Mouse (Mus musculus): ENCODE results near the gene Sema6d. TPM values are rescaled to one million over a fixed set of nuclear protein-coding genes. Genes with fewer than 3 reads are reported as not detected.

The Sema6d gene
- polyA plus RNA-seq, 1 experiment from 2014 or later: 15.4 TPM

GRCm38 (mm10) chr2:124658374-124658773 lies 568.6 kb downstream of the Sema6d start:
- H3K36me3 ChIP-seq: peaks cover 60% of the 10 kb centered on the region
- H3K4me3 ChIP-seq: no peak overlapping the region
- H3K27ac ChIP-seq: no peak overlapping the region
- H3K4me1 ChIP-seq (replicated peaks): peaks cover 2% of the 10 kb centered on the region; the same call in 1 of the 2 replicates
- H3K9me3 ChIP-seq: no peaks in the 10 kb centered on the region
- no peak for DNase-seq (ENCODE audit: low spot score)
- no peaks in the 10 kb centered on the region for H3K27me3 ChIP-seq (ENCODE audit: insufficient read depth, poor library complexity, severe bottlenecking)
- 90% methylated on average over 14 of the region's 14 CpGs for WGBS

- Histone ChIP-seq H3K9me3 (no peaks in the 10 kb centered on the region), H3K27ac (no peak overlapping the region), H3K27me3 (ENCODE audit: insufficient read depth, poor library complexity, severe bottlenecking) (no peaks in the 10 kb centered on the region), H3K4me1 (replicated peaks) (peaks cover 2% of the 10 kb centered on the region; the same call in 1 of the 2 replicates), H3K4me3 (no peak overlapping the region), H3K36me3 (peaks cover 70% of the 10 kb centered on the region)
- 94% methylated on average over 13 of the region's 13 CpGs for WGBS
- DNase-seq (ENCODE audit: low spot score): no peak
These were observed 569.8 kb downstream of the Sema6d start for GRCm38 (mm10) chr2:124659601-124660000.

GRCm38 (mm10) chr2:124660686-124661085 lies 570.9 kb downstream of the Sema6d start:
- Histone ChIP-seq H3K4me3 (no peak overlapping the region), H3K4me1 (replicated peaks) (peaks cover 2% of the 10 kb centered on the region; the same call in 1 of the 2 replicates), H3K27ac (no peak overlapping the region), H3K9me3 (no peaks in the 10 kb centered on the region), H3K27me3 (ENCODE audit: insufficient read depth, poor library complexity, severe bottlenecking) (no peaks in the 10 kb centered on the region), H3K36me3 (peaks cover 72% of the 10 kb centered on the region)
- 91% methylated on average over 5 of the region's 5 CpGs for WGBS
- no peak for DNase-seq (ENCODE audit: low spot score)

GRCm38 (mm10) chr2:124661316-124661715 lies 571.5 kb downstream of the Sema6d start:
- Histone ChIP-seq H3K36me3 (peaks cover 70% of the 10 kb centered on the region), H3K4me1 (replicated peaks) (peaks cover 2% of the 10 kb centered on the region; the same call in 1 of the 2 replicates), H3K4me3 (no peak overlapping the region), H3K9me3 (no peaks in the 10 kb centered on the region), H3K27me3 (ENCODE audit: insufficient read depth, poor library complexity, severe bottlenecking) (no peaks in the 10 kb centered on the region), H3K27ac (no peak overlapping the region)
- 94% methylated on average over 9 of the region's 9 CpGs for WGBS
- DNase-seq (ENCODE audit: low spot score): no peak

GRCm38 (mm10) chr2:124662257-124662656 lies 572.5 kb downstream of the Sema6d start:
- DNase-seq (ENCODE audit: low spot score): no peak
- Histone ChIP-seq H3K27ac (no peak overlapping the region), H3K9me3 (no peaks in the 10 kb centered on the region), H3K4me3 (no peak overlapping the region), H3K36me3 (peaks cover 60% of the 10 kb centered on the region), H3K4me1 (replicated peaks) (peaks cover 2% of the 10 kb centered on the region; the same call in 1 of the 2 replicates), H3K27me3 (ENCODE audit: insufficient read depth, poor library complexity, severe bottlenecking) (no peaks in the 10 kb centered on the region)
- WGBS: 51% methylated on average over 5 of the region's 5 CpGs

GRCm38 (mm10) chr2:124664191-124664590 lies 574.4 kb downstream of the Sema6d start:
- WGBS: 95% methylated on average over 16 of the region's 16 CpGs
- peaks cover 41% of the 10 kb centered on the region for H3K36me3 ChIP-seq
- H3K4me1 ChIP-seq (replicated peaks): no peaks in the 10 kb centered on the region
- no peak overlapping the region for H3K4me3 ChIP-seq
- no peaks in the 10 kb centered on the region for H3K9me3 ChIP-seq
- H3K27me3 ChIP-seq (ENCODE audit: insufficient read depth, poor library complexity, severe bottlenecking): no peaks in the 10 kb centered on the region
- H3K27ac ChIP-seq: no peak overlapping the region
- no peak for DNase-seq (ENCODE audit: low spot score)

GRCm38 (mm10) chr2:124668431-124668830 lies 578.7 kb downstream of the Sema6d start:
- H3K4me1 ChIP-seq (replicated peaks): no peaks in the 10 kb centered on the region
- H3K27me3 ChIP-seq (ENCODE audit: insufficient read depth, poor library complexity, severe bottlenecking): no peaks in the 10 kb centered on the region
- no peak overlapping the region for H3K27ac ChIP-seq
- no peaks in the 10 kb centered on the region for H3K9me3 ChIP-seq
- WGBS: 100% methylated on average over 1 of the region's 1 CpGs
- DNase-seq (ENCODE audit: low spot score): no peak
- H3K36me3 ChIP-seq: peaks cover 26% of the 10 kb centered on the region
- H3K4me3 ChIP-seq: no peak overlapping the region

GRCm38 (mm10) chr2:124673117-124673516 lies 583.3 kb downstream of the Sema6d start:
- no peak overlapping the region for H3K27ac ChIP-seq
- no peak overlapping the region for H3K4me3 ChIP-seq

GRCm38 (mm10) chr2:124684481-124684901 lies 594.7 kb downstream of the Sema6d start:
- Histone ChIP-seq H3K4me1 (replicated peaks) (no peaks in the 10 kb centered on the region), H3K27me3 (ENCODE audit: insufficient read depth, poor library complexity, severe bottlenecking) (no peaks in the 10 kb centered on the region), H3K4me3 (no peak overlapping the region), H3K27ac (no peak overlapping the region), H3K9me3 (no peaks in the 10 kb centered on the region), H3K36me3 (no peaks in the 10 kb centered on the region)
- DNase-seq (ENCODE audit: low spot score): no peak
- WGBS: 86% methylated on average over 5 of the region's 5 CpGs

More at GRCm38 (mm10) chr2:124673117-124673516, 583.3 kb downstream of the Sema6d start:
- Histone ChIP-seq H3K9me3 (no peaks in the 10 kb centered on the region), H3K36me3 (no peaks in the 10 kb centered on the region), H3K4me1 (replicated peaks) (no peaks in the 10 kb centered on the region), H3K27me3 (ENCODE audit: insufficient read depth, poor library complexity, severe bottlenecking) (no peaks in the 10 kb centered on the region)
- no peak for DNase-seq (ENCODE audit: low spot score)

GRCm38 (mm10) chr2:124690372-124690771 lies 600.6 kb downstream of the Sema6d start:
- WGBS: 93% methylated on average over 1 of the region's 1 CpGs
- Histone ChIP-seq H3K4me3 (no peak overlapping the region), H3K27me3 (ENCODE audit: insufficient read depth, poor library complexity, severe bottlenecking) (no peaks in the 10 kb centered on the region), H3K27ac (no peak overlapping the region), H3K4me1 (replicated peaks) (no peaks in the 10 kb centered on the region), H3K9me3 (no peaks in the 10 kb centered on the region), H3K36me3 (no peaks in the 10 kb centered on the region)
- no peak for DNase-seq (ENCODE audit: low spot score)

- H3K27me3 ChIP-seq (ENCODE audit: insufficient read depth, poor library complexity, severe bottlenecking): no peaks in the 10 kb centered on the region
- H3K4me3 ChIP-seq: no peak overlapping the region
- 91% methylated on average over 10 of the region's 10 CpGs for WGBS
- no peak for DNase-seq (ENCODE audit: low spot score)
- H3K9me3 ChIP-seq: no peaks in the 10 kb centered on the region
- 0 out of 2 replicates have a peak, but pooled peaks cover 8% of the 10 kb centered on the region for H3K4me1 ChIP-seq (replicated peaks)
- no peak overlapping the region for H3K27ac ChIP-seq
- no peaks in the 10 kb centered on the region for H3K36me3 ChIP-seq
These were observed 612.9 kb downstream of the Sema6d start for GRCm38 (mm10) chr2:124702621-124703020.

GRCm38 (mm10) chr2:124704922-124705321 lies 615.2 kb downstream of the Sema6d start:
- 70% methylated on average over 4 of the region's 4 CpGs for WGBS
- no peak overlapping the region for H3K27ac ChIP-seq
- 0 out of 2 replicates have a peak, but pooled peaks cover 8% of the 10 kb centered on the region for H3K4me1 ChIP-seq (replicated peaks)

GRCm38 (mm10) chr2:124705806-124706205 lies 616.0 kb downstream of the Sema6d start:
- no peak overlapping the region for H3K27ac ChIP-seq
- no peak overlapping the region for H3K4me3 ChIP-seq
- no peaks in the 10 kb centered on the region for H3K36me3 ChIP-seq
- DNase-seq (ENCODE audit: low spot score): no peak
- 0 out of 2 replicates have a peak, but pooled peaks cover 8% of the 10 kb centered on the region for H3K4me1 ChIP-seq (replicated peaks)
- no peaks in the 10 kb centered on the region for H3K27me3 ChIP-seq (ENCODE audit: insufficient read depth, poor library complexity, severe bottlenecking)
- WGBS: 39% methylated on average over 4 of the region's 4 CpGs
- H3K9me3 ChIP-seq: no peaks in the 10 kb centered on the region

More at GRCm38 (mm10) chr2:124704922-124705321, 615.2 kb downstream of the Sema6d start:
- Histone ChIP-seq H3K27me3 (ENCODE audit: insufficient read depth, poor library complexity, severe bottlenecking) (no peaks in the 10 kb centered on the region), H3K4me3 (no peak overlapping the region), H3K9me3 (no peaks in the 10 kb centered on the region), H3K36me3 (no peaks in the 10 kb centered on the region)
- no peak for DNase-seq (ENCODE audit: low spot score)

- 0 out of 2 replicates have a peak, but pooled peaks cover 8% of the 10 kb centered on the region for H3K4me1 ChIP-seq (replicated peaks)
- no peaks in the 10 kb centered on the region for H3K36me3 ChIP-seq
- 57% methylated on average over 7 of the region's 7 CpGs for WGBS
- H3K9me3 ChIP-seq: no peaks in the 10 kb centered on the region
- no peak overlapping the region for H3K4me3 ChIP-seq
- H3K27me3 ChIP-seq (ENCODE audit: insufficient read depth, poor library complexity, severe bottlenecking): no peaks in the 10 kb centered on the region
- no peak overlapping the region for H3K27ac ChIP-seq
- no peak for DNase-seq (ENCODE audit: low spot score)
These were observed 617.1 kb downstream of the Sema6d start for GRCm38 (mm10) chr2:124706896-124707295.

All from hindbrain, embryonic 10.5 days (tissue).